Mouse (Mus musculus) macrophage (primary cell): ENCODE measurements around the gene Scrt2. TPM values are rescaled to one million over a fixed set of nuclear protein-coding genes. Genes with fewer than 3 reads are reported as not detected.
A peak's percentile ranks its signal among the peaks of the same experiment; 100 is the strongest.

ENCODE experiments used
- H3K27ac ChIP-seq: fragments of 350-480 bp; formaldehyde crosslinking; 2 replicates; pipeline ENCODE4 v1.9.0; 2021
- H3K36me3 ChIP-seq: fragments of 350-480 bp; formaldehyde crosslinking; 2 replicates; pipeline ENCODE4 v1.9.0; 2021; ENCODE audit errors: inconsistent target
- H3K4me3 ChIP-seq: fragments of 350-480 bp; formaldehyde crosslinking; 2 replicates; pipeline ENCODE4 v1.9.0; 2021; ENCODE audit errors: inconsistent target
- H3K79me2 ChIP-seq: fragments of 350-480 bp; formaldehyde crosslinking; 2 replicates; pipeline ENCODE4 v1.9.0; 2021; ENCODE audit errors: inconsistent target
- WGBS: methylation state at CpG from one replicate; pipeline ENCODE4 v1.1.7; 2026; ENCODE audit warnings: inconsistent platforms; ENCODE audit not compliant: missing documents; 5-methylcytosine and 5-hydroxymethylcytosine counted together
- polyA plus RNA-seq: library from polyadenylated mRNA; stranded (reverse); fragments of 250-400 nt; gene quantifications from 3 replicates; pipeline ENCODE4 v1.2.4, GENCODE M21; 2018; ENCODE audit warnings: inconsistent platforms

The Scrt2 gene
- polyA plus RNA-seq, 1 experiment from 2014 or later: not detected

GRCm38 (mm10) chr2:152106597-152106996 lies 25.3 kb downstream of the Scrt2 start:
- H3K27ac ChIP-seq: peak overlapping the region; percentile 62; the same call in 1 of the 2 replicates
- H3K36me3 ChIP-seq: peaks cover 15% of the 10 kb centered on the region; the same call in 1 of the 2 replicates
- WGBS: 95% methylated on average over 10 of the region's 10 CpGs
- peaks cover 34% of the 10 kb centered on the region for H3K79me2 ChIP-seq
- H3K4me3 ChIP-seq: peak overlapping the region; percentile 64

GRCm38 (mm10) chr2:152108702-152109101 lies 27.4 kb downstream of the Scrt2 start:
- no peak overlapping the region for H3K27ac ChIP-seq
- no peak overlapping the region for H3K4me3 ChIP-seq
- 86% methylated on average over 7 of the region's 7 CpGs for WGBS
- peaks cover 15% of the 10 kb centered on the region; the same call in 1 of the 2 replicates for H3K36me3 ChIP-seq
- peaks cover 34% of the 10 kb centered on the region for H3K79me2 ChIP-seq

- no peak overlapping the region for H3K4me3 ChIP-seq
- peaks cover 15% of the 10 kb centered on the region; the same call in 1 of the 2 replicates for H3K36me3 ChIP-seq
- peaks cover 34% of the 10 kb centered on the region for H3K79me2 ChIP-seq
- H3K27ac ChIP-seq: no peak overlapping the region
- 95% methylated on average over 5 of the region's 5 CpGs for WGBS
Observed at GRCm38 (mm10) chr2:152109386-152109785, 28.1 kb downstream of the Scrt2 start.

GRCm38 (mm10) chr2:152111311-152111710 lies 30.0 kb downstream of the Scrt2 start:
- Histone ChIP-seq H3K36me3 (peaks cover 15% of the 10 kb centered on the region; the same call in 1 of the 2 replicates), H3K4me3 (no peak overlapping the region), H3K79me2 (peaks cover 28% of the 10 kb centered on the region), H3K27ac (no peak overlapping the region)
- 85% methylated on average over 2 of the region's 2 CpGs for WGBS

- no peak overlapping the region for H3K27ac ChIP-seq
- WGBS: 17% methylated on average over 7 of the region's 7 CpGs
- peaks cover 22% of the 10 kb centered on the region for H3K79me2 ChIP-seq
- no peak overlapping the region for H3K4me3 ChIP-seq
- H3K36me3 ChIP-seq: peaks cover 15% of the 10 kb centered on the region; the same call in 1 of the 2 replicates
Observed at GRCm38 (mm10) chr2:152111920-152112319, 30.6 kb downstream of the Scrt2 start.

GRCm38 (mm10) chr2:152112490-152112889 lies 31.2 kb downstream of the Scrt2 start:
- Histone ChIP-seq H3K36me3 (peaks cover 15% of the 10 kb centered on the region; the same call in 1 of the 2 replicates), H3K79me2 (peaks cover 16% of the 10 kb centered on the region), H3K4me3 (no peak overlapping the region), H3K27ac (no peak overlapping the region)
- WGBS: 84% methylated on average over 5 of the region's 5 CpGs

- 36% methylated on average over 10 of the region's 10 CpGs for WGBS
- Histone ChIP-seq H3K79me2 (peaks cover 11% of the 10 kb centered on the region; the same call in 1 of the 2 replicates), H3K36me3 (peaks cover 15% of the 10 kb centered on the region; the same call in 1 of the 2 replicates), H3K27ac (no peak overlapping the region), H3K4me3 (no peak overlapping the region)
Observed at GRCm38 (mm10) chr2:152112970-152113369, 31.6 kb downstream of the Scrt2 start.

- no peak overlapping the region for H3K4me3 ChIP-seq
Observed at GRCm38 (mm10) chr2:152114057-152114975, 33.0 kb downstream of the Scrt2 start.

GRCm38 (mm10) chr2:152117694-152118093 lies 36.4 kb downstream of the Scrt2 start:
- Histone ChIP-seq H3K79me2 (no peaks in the 10 kb centered on the region), H3K27ac (no peak overlapping the region), H3K36me3 (no peaks in the 10 kb centered on the region), H3K4me3 (no peak overlapping the region)
- WGBS: 91% methylated on average over 7 of the region's 7 CpGs

More at GRCm38 (mm10) chr2:152114057-152114975, 33.0 kb downstream of the Scrt2 start:
- Histone ChIP-seq H3K27ac (no peak overlapping the region), H3K36me3 (peaks cover 6% of the 10 kb centered on the region; the same call in 1 of the 2 replicates), H3K79me2 (no peaks in the 10 kb centered on the region)
- 40% methylated on average over 35 of the region's 36 CpGs for WGBS

- Histone ChIP-seq H3K4me3 (no peak overlapping the region), H3K36me3 (no peaks in the 10 kb centered on the region), H3K79me2 (no peaks in the 10 kb centered on the region), H3K27ac (no peak overlapping the region)
- 83% methylated on average over 6 of the region's 6 CpGs for WGBS
Observed at GRCm38 (mm10) chr2:152119228-152119865, 38.0 kb downstream of the Scrt2 start.

GRCm38 (mm10) chr2:152122896-152123295 lies 41.6 kb downstream of the Scrt2 start:
- WGBS: 88% methylated on average over 9 of the region's 9 CpGs
- H3K36me3 ChIP-seq: no peaks in the 10 kb centered on the region
- H3K4me3 ChIP-seq: no peak overlapping the region
- no peaks in the 10 kb centered on the region for H3K79me2 ChIP-seq
- H3K27ac ChIP-seq: no peak overlapping the region

GRCm38 (mm10) chr2:152128597-152128996 lies 47.3 kb downstream of the Scrt2 start:
- 85% methylated on average over 2 of the region's 2 CpGs for WGBS
- Histone ChIP-seq H3K4me3 (no peak overlapping the region), H3K36me3 (no peaks in the 10 kb centered on the region), H3K27ac (no peak overlapping the region), H3K79me2 (no peaks in the 10 kb centered on the region)

- H3K27ac ChIP-seq: no peak overlapping the region
- no peaks in the 10 kb centered on the region for H3K36me3 ChIP-seq
- no peak overlapping the region for H3K4me3 ChIP-seq
- WGBS: 74% methylated on average over 3 of the region's 3 CpGs
- no peaks in the 10 kb centered on the region for H3K79me2 ChIP-seq
Observed at GRCm38 (mm10) chr2:152129778-152130177, 48.4 kb downstream of the Scrt2 start.

GRCm38 (mm10) chr2:152132016-152132415 lies 50.7 kb downstream of the Scrt2 start:
- WGBS: 59% methylated on average over 9 of the region's 9 CpGs
- Histone ChIP-seq H3K27ac (no peak overlapping the region), H3K36me3 (no peaks in the 10 kb centered on the region), H3K4me3 (no peak overlapping the region), H3K79me2 (no peaks in the 10 kb centered on the region)

- no peak overlapping the region for H3K4me3 ChIP-seq
- H3K27ac ChIP-seq: no peak overlapping the region
- 88% methylated on average over 8 of the region's 8 CpGs for WGBS
- H3K36me3 ChIP-seq: no peaks in the 10 kb centered on the region
- H3K79me2 ChIP-seq: no peaks in the 10 kb centered on the region
Observed at GRCm38 (mm10) chr2:152132691-152133090, 51.4 kb downstream of the Scrt2 start.
